Mouse (Mus musculus) C2C12 (cell line): ENCODE measurements around the gene Ccl4.

Experiments used
- CTCF ChIP-seq: IDR thresholded peaks from one replicate; pipeline ENCODE4 v1.5.1; 2011; ENCODE audit not compliant: control insufficient read depth, insufficient read depth, insufficient read length
- FOSL1 ChIP-seq: IDR thresholded peaks from one replicate; pipeline ENCODE4 v1.8.0; 2011; ENCODE audit warnings: mild to moderate bottlenecking, low read length; ENCODE audit not compliant: poor library complexity, insufficient read depth, severe bottlenecking
- MAX ChIP-seq: IDR thresholded peaks from one replicate; pipeline ENCODE4 v1.6.1; 2011; ENCODE audit warnings: mild to moderate bottlenecking, control low read depth
- MYOD1 ChIP-seq: IDR thresholded peaks from one replicate; pipeline ENCODE4 v1.6.1; 2011; ENCODE audit warnings: low read depth; ENCODE audit not compliant: control insufficient read depth, insufficient read length
- MYOG ChIP-seq: IDR thresholded peaks from one replicate; pipeline ENCODE4 v1.6.1; 2011; ENCODE audit not compliant: control insufficient read depth, insufficient read length; ENCODE audit errors: extremely low read depth
- USF1 ChIP-seq: IDR thresholded peaks from one replicate; pipeline ENCODE4 v1.6.1; 2011; ENCODE audit warnings: low read depth, mild to moderate bottlenecking, control low read depth, moderate library complexity

DNA sequence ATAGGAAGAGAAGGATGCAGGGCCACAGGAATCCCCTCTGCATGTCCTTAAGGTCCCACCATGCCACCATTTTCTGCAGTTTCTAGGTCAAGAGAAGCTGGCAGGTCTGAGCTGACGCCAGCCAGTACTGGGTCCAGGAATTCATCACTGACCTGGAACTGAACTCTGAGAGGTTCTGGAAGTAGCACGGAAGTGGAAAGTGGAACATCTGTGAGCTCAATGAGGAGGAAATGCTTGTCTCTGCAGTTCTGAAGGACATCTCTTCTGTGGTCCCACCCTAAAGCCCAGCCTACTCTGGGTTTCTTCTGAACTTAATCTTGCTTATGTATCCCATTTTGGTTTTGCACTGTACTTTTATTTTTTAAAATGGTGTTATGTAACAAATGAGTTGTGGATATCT is 31.3 kb upstream of the Ccl4 start:
- TF ChIP-seq CTCF: no peak
- TF ChIP-seq MYOG: no peak
- TF ChIP-seq MAX: no peak
- no peak for TF ChIP-seq USF1
- no peak for TF ChIP-seq FOSL1
- TF ChIP-seq MYOD1: no peak
